Mouse (Mus musculus) cerebellum, adult 2 months (tissue): ENCODE measurements around the gene Crtc2. TPM values are rescaled to one million over a fixed set of nuclear protein-coding genes. Genes with fewer than 3 reads are reported as not detected.
A peak's percentile ranks its signal among the peaks of the same experiment; 100 is the strongest.

Source experiments
- DNase-seq, 2 experiments: peaks; one replicate each; pipeline ENCODE4 v3.0.0; 2021
- H3K27ac ChIP-seq: fragments of 200-500 bp; 2 replicates; pipeline ENCODE4 v1.5.1; 2012; ENCODE audit warnings: low read length, control low read depth, inconsistent platforms; ENCODE audit not compliant: insufficient read depth
- H3K27me3 ChIP-seq: fragments of 200-500 bp; 2 replicates; pipeline ENCODE4 v1.6.1; 2012; ENCODE audit warnings: inconsistent platforms, mild to moderate bottlenecking, low read length, moderate library complexity; ENCODE audit not compliant: control insufficient read depth, insufficient read depth
- H3K4me1 ChIP-seq: fragments of 200-500 bp; 2 replicates; pipeline ENCODE4 v1.6.1; 2011; ENCODE audit warnings: low read length; ENCODE audit not compliant: control insufficient read depth, insufficient read depth
- H3K4me3 ChIP-seq: fragments of 200-500 bp; replicated peaks from 2 replicates; pipeline ENCODE3; 2011; ENCODE audit warnings: mild to moderate bottlenecking, low read depth, low read length, control low read depth; ENCODE audit not compliant: insufficient read depth
- CTCF ChIP-seq: fragments of 200-500 bp; IDR thresholded peaks from 2 replicates; pipeline ENCODE4 v1.5.1; 2011; ENCODE audit warnings: low read depth, mild to moderate bottlenecking, control low read depth, low read length, moderate library complexity, borderline replicate concordance; ENCODE audit not compliant: insufficient read depth
- POLR2A ChIP-seq: fragments of 200-500 bp; IDR thresholded peaks from 2 replicates; pipeline ENCODE4 v1.6.1; 2011; ENCODE audit warnings: low read length, control low read depth, borderline replicate concordance; ENCODE audit not compliant: insufficient read depth
- WGBS: fragments of 180-500 bp; shearing (Covaris S2); methylation state at CpG from one replicate; pipeline ENCODE4 v1.1.7; 2018; 5-methylcytosine and 5-hydroxymethylcytosine counted together
- polyA plus RNA-seq: library from polyadenylated mRNA; depleted of rRNA; stranded (reverse); fragments of >200 nt; gene quantifications from 2 replicates; pipeline ENCODE4 v1.2.3, GENCODE M21; 2012

The Crtc2 gene
- polyA plus RNA-seq, 1 experiment = 78.2 TPM

- TF ChIP-seq POLR2A = no peak
- TF ChIP-seq CTCF = no peak
- peak overlapping the region; percentile 74 for H3K4me3 ChIP-seq
- DNase-seq = peak; percentile 41 to 43
- no peak overlapping the region for H3K27ac ChIP-seq
- WGBS = 11% methylated on average over 12 of the region's 12 CpGs
- H3K4me1 ChIP-seq = 0 out of 2 replicates have a peak, but pooled peaks cover 3% of the 10 kb centered on the region
- H3K27me3 ChIP-seq = no peaks in the 10 kb centered on the region
Observed at GRCm38 (mm10) chr3:90213956-90214684, 39.8 kb upstream of the Crtc2 start.

GRCm38 (mm10) chr3:90215825-90216380, 38.1 kb upstream of the Crtc2 start:
- TF ChIP-seq CTCF (no peak), POLR2A (no peak)
- Histone ChIP-seq H3K4me3 (no peak overlapping the region), H3K4me1 (peaks cover 3% of the 10 kb centered on the region; the same call in 1 of the 2 replicates), H3K27ac (no peak overlapping the region), H3K27me3 (no peaks in the 10 kb centered on the region)
- DNase-seq = no peak
- WGBS = 25% methylated on average over 1 of the region's 1 CpGs

GRCm38 (mm10) chr3:90220088-90220487, 33.9 kb upstream of the Crtc2 start:
- H3K27ac ChIP-seq = no peak overlapping the region
- WGBS = 9% methylated on average over 6 of the region's 6 CpGs
- TF ChIP-seq CTCF (peak; percentile 41; the same call in 1 of the 2 replicates), POLR2A (no peak)

GRCm38 (mm10) chr3:90220531-90220951, 33.4 kb upstream of the Crtc2 start:
- peak overlapping the region; percentile 37 for H3K4me3 ChIP-seq
- no peaks in the 10 kb centered on the region; the same call in 1 of the 2 replicates for H3K4me1 ChIP-seq
- DNase-seq = peak; percentile 50 to 51
- H3K27me3 ChIP-seq = no peaks in the 10 kb centered on the region
- H3K27ac ChIP-seq = no peak overlapping the region
- 2% methylated on average over 20 of the region's 20 CpGs for WGBS
- no peak for TF ChIP-seq POLR2A
- no peak for TF ChIP-seq CTCF

More at GRCm38 (mm10) chr3:90220088-90220487, 33.9 kb upstream of the Crtc2 start:
- no peaks in the 10 kb centered on the region for H3K27me3 ChIP-seq
- no peaks in the 10 kb centered on the region; the same call in 1 of the 2 replicates for H3K4me1 ChIP-seq
- DNase-seq = peak; percentile 61 to 62
- no peak overlapping the region for H3K4me3 ChIP-seq

GRCm38 (mm10) chr3:90221123-90221522, 32.8 kb upstream of the Crtc2 start:
- Histone ChIP-seq H3K27me3 (no peaks in the 10 kb centered on the region), H3K27ac (no peak overlapping the region), H3K4me1 (no peaks in the 10 kb centered on the region; the same call in 1 of the 2 replicates), H3K4me3 (no peak overlapping the region)
- 45% methylated on average over 5 of the region's 5 CpGs for WGBS
- TF ChIP-seq POLR2A (no peak), CTCF (no peak)
- no peak for DNase-seq

- H3K27me3 ChIP-seq = no peaks in the 10 kb centered on the region
- H3K4me1 ChIP-seq = no peaks in the 10 kb centered on the region; the same call in 1 of the 2 replicates
- WGBS = 90% methylated on average over 4 of the region's 4 CpGs
- no peak overlapping the region for H3K4me3 ChIP-seq
- DNase-seq = no peak
- no peak overlapping the region for H3K27ac ChIP-seq
- TF ChIP-seq POLR2A = no peak
- no peak for TF ChIP-seq CTCF
Observed at GRCm38 (mm10) chr3:90222455-90222854, 31.5 kb upstream of the Crtc2 start.

- Histone ChIP-seq H3K4me3 (no peak overlapping the region), H3K4me1 (no peaks in the 10 kb centered on the region; the same call in 1 of the 2 replicates), H3K27me3 (no peaks in the 10 kb centered on the region), H3K27ac (no peak overlapping the region)
- DNase-seq = no peak
- WGBS = 90% methylated on average over 3 of the region's 3 CpGs
- no peak for TF ChIP-seq CTCF
- no peak for TF ChIP-seq POLR2A
Observed at GRCm38 (mm10) chr3:90222941-90223340, 31.0 kb upstream of the Crtc2 start.

- TF ChIP-seq POLR2A (no peak), CTCF (no peak)
- Histone ChIP-seq H3K4me3 (no peak overlapping the region), H3K27me3 (no peaks in the 10 kb centered on the region), H3K27ac (no peak overlapping the region), H3K4me1 (no peaks in the 10 kb centered on the region; the same call in 1 of the 2 replicates)
- 69% methylated on average over 10 of the region's 10 CpGs for WGBS
- DNase-seq = no peak
Observed at GRCm38 (mm10) chr3:90224331-90224730, 29.6 kb upstream of the Crtc2 start.

- TF ChIP-seq CTCF (no peak), POLR2A (no peak)
- Histone ChIP-seq H3K4me3 (peak overlapping the region; percentile 70), H3K4me1 (no peaks in the 10 kb centered on the region), H3K27me3 (no peaks in the 10 kb centered on the region), H3K27ac (no peak overlapping the region)
- WGBS = 15% methylated on average over 8 of the region's 8 CpGs
- no peak for DNase-seq
Observed at GRCm38 (mm10) chr3:90231075-90231474, 22.9 kb upstream of the Crtc2 start.
